Mouse (Mus musculus) intestine, postnatal 0 days (tissue): ENCODE data around the gene Olfr1241. TPM values are rescaled to one million over a fixed set of nuclear protein-coding genes. Genes with fewer than 3 reads are reported as not detected.

Experiments used
- ATAC-seq: fragments of 200-750 bp; cut with Nextera tagmentation; 2 replicates; pipeline ENCODE4 v1.8.0; 2017; ENCODE audit warnings: mild to moderate bottlenecking, moderate TSS enrichment, moderate library complexity
- H3K27ac ChIP-seq: fragments of 300-500 bp; sonication (generic); 2 replicates; pipeline ENCODE4 v1.5.1; 2014; ENCODE audit warnings: mild to moderate bottlenecking, low read depth, low read length, moderate library complexity
- H3K27me3 ChIP-seq: fragments of 300-500 bp; sonication (generic); replicated peaks from 2 replicates; pipeline ENCODE4 v1.6.1; 2014; ENCODE audit warnings: low read length, mixed read lengths; ENCODE audit not compliant: control insufficient read depth, insufficient read depth
- H3K36me3 ChIP-seq: fragments of 300-500 bp; sonication (generic); 2 replicates; pipeline ENCODE4 v1.6.1; 2014; ENCODE audit warnings: mild to moderate bottlenecking, moderate library complexity; ENCODE audit not compliant: control insufficient read depth, insufficient read depth
- H3K4me1 ChIP-seq: fragments of 300-500 bp; sonication (generic); replicated peaks from 2 replicates; pipeline ENCODE4 v1.6.1; 2014; ENCODE audit warnings: antibody characterized with exemption, low read length, mixed read lengths; ENCODE audit not compliant: control insufficient read depth, insufficient read depth
- H3K4me2 ChIP-seq: fragments of 300-500 bp; sonication (generic); replicated peaks from 2 replicates; pipeline ENCODE4 v1.6.1; 2014; ENCODE audit warnings: low read depth, mild to moderate bottlenecking, moderate library complexity
- H3K4me3 ChIP-seq: fragments of 300-500 bp; sonication (generic); 2 replicates; pipeline ENCODE4 v1.5.1; 2014; ENCODE audit warnings: low read depth, low read length
- H3K9ac ChIP-seq: fragments of 300-500 bp; sonication (generic); 2 replicates; pipeline ENCODE4 v1.6.1; 2014; ENCODE audit warnings: mild to moderate bottlenecking, low read depth, low read length
- H3K9me3 ChIP-seq: fragments of 300-500 bp; sonication (generic); 2 replicates; pipeline ENCODE4 v1.6.1; 2016; ENCODE audit warnings: mixed run types; ENCODE audit not compliant: control insufficient read depth
- CTCF ChIP-seq: sonication (generic); IDR thresholded peaks from 2 replicates; pipeline ENCODE4 v1.5.1; 2016; ENCODE audit warnings: low read depth, mild to moderate bottlenecking, control low read depth, antibody characterized with exemption, moderate library complexity
- WGBS: fragments of 180-500 bp; shearing (Covaris S2); extraction: QIAGEN DNeasy Blood & Tissue Kit; methylation state at CpG from one replicate; pipeline ENCODE4 v1.1.7; 2014; 5-methylcytosine and 5-hydroxymethylcytosine counted together
- polyA plus RNA-seq: library from polyadenylated mRNA; unstranded; fragments of >200 nt; fragmentation: Nextera tagmentation; extraction: Ambion mirVana; gene quantifications from 2 replicates; pipeline ENCODE4 v1.2.1, GENCODE M21; 2015

The Olfr1241 gene
- not detected in 2 replicates for polyA plus RNA-seq

GRCm38 (mm10) chr2:89487026-89487425 lies at the start of gene Olfr1241:
TSS of gene Olfr1241 (minus strand) at chr2:89487126.
- no peaks in the 10 kb centered on the region for H3K36me3 ChIP-seq

GRCm38 (mm10) chr2:89531387-89531786 lies 44.5 kb upstream of the Olfr1241 start, which contains the start of gene Olfr1243:
TSS of gene Olfr1243 (minus strand) at chr2:89531487.
- Histone ChIP-seq H3K36me3 (no peaks in the 10 kb centered on the region), H3K9ac (no peak within 1 kb of the TSS), H3K9me3 (no peaks in the 10 kb centered on the region), H3K27ac (no peak within 1 kb of the TSS), H3K4me3 (no peak within 1 kb of the TSS), H3K4me1 (no peaks in the 10 kb centered on the region), H3K4me2 (no peak within 1 kb of the TSS), H3K27me3 (no peaks in the 10 kb centered on the region)
- 85% methylated on average over 1 of the region's 1 CpGs for WGBS
- no peak for ATAC-seq
- no peak for TF ChIP-seq CTCF

More at GRCm38 (mm10) chr2:89487026-89487425, at the start of gene Olfr1241:
- no peak for TF ChIP-seq CTCF
- Histone ChIP-seq H3K4me1 (no peaks in the 10 kb centered on the region), H3K27ac (no peak within 1 kb of the TSS), H3K9ac (no peak within 1 kb of the TSS), H3K9me3 (no peaks in the 10 kb centered on the region), H3K4me2 (no peak within 1 kb of the TSS), H3K4me3 (no peak within 1 kb of the TSS), H3K27me3 (no peaks in the 10 kb centered on the region)
- ATAC-seq, result no peak

- ATAC-seq, result no peak
- Histone ChIP-seq H3K4me3 (no peak within 1 kb of the TSS), H3K4me1 (no peaks in the 10 kb centered on the region), H3K9ac (no peak within 1 kb of the TSS), H3K9me3 (no peaks in the 10 kb centered on the region), H3K36me3 (no peaks in the 10 kb centered on the region), H3K27ac (no peak within 1 kb of the TSS), H3K4me2 (no peak within 1 kb of the TSS), H3K27me3 (no peaks in the 10 kb centered on the region)
- TF ChIP-seq CTCF, result no peak
- WGBS, result 80% methylated on average over 1 of the region's 1 CpGs
Observed at GRCm38 (mm10) chr2:89498235-89498634, 11.3 kb upstream of the Olfr1241 start, which contains the start of gene Olfr1242. TSS of gene Olfr1242 (minus strand) at chr2:89498335.

GRCm38 (mm10) chr2:89442900-89443299 lies 44.0 kb downstream of the Olfr1241 start, which contains the start of gene Olfr1240:
TSS of gene Olfr1240 (minus strand) at chr2:89443000.
- H3K27ac ChIP-seq, result no peak within 1 kb of the TSS
- 88% methylated on average over 3 of the region's 3 CpGs for WGBS
- no peak for ATAC-seq
- no peak within 1 kb of the TSS for H3K4me2 ChIP-seq
- TF ChIP-seq CTCF, result no peak
- no peak within 1 kb of the TSS for H3K4me3 ChIP-seq
- H3K4me1 ChIP-seq, result no peaks in the 10 kb centered on the region
- H3K9me3 ChIP-seq, result no peaks in the 10 kb centered on the region
- no peak within 1 kb of the TSS for H3K9ac ChIP-seq
- no peaks in the 10 kb centered on the region for H3K27me3 ChIP-seq
- H3K36me3 ChIP-seq, result no peaks in the 10 kb centered on the region

Other genes starting within 250 kb of the Olfr1241 start
- gene Olfr1228, start 233.1 kb downstream of the Olfr1241 start, polyA plus RNA-seq, result not detected in 2 replicates
- not detected in 2 replicates for gene Olfr1229, start 199.1 kb downstream of the Olfr1241 start, polyA plus RNA-seq
- gene Olfr1230, start 189.9 kb downstream of the Olfr1241 start, polyA plus RNA-seq, result not detected in 2 replicates
- gene Olfr1231, start 180.1 kb downstream of the Olfr1241 start, polyA plus RNA-seq, result not detected in 2 replicates
- gene Olfr1232, start 157.5 kb downstream of the Olfr1241 start, polyA plus RNA-seq, result not detected in 2 replicates
- not detected in 2 replicates for gene Olfr1233, start 144.7 kb downstream of the Olfr1241 start, polyA plus RNA-seq
- not detected in 2 replicates for gene Olfr1234, start 122.3 kb downstream of the Olfr1241 start, polyA plus RNA-seq
- not detected in 2 replicates for gene Olfr1238, start 77.5 kb downstream of the Olfr1241 start, polyA plus RNA-seq
- not detected in 2 replicates for gene Olfr1239, start 66.7 kb downstream of the Olfr1241 start, polyA plus RNA-seq
- not detected in 2 replicates for gene Olfr1240, start 44.1 kb downstream of the Olfr1241 start, polyA plus RNA-seq
- gene Olfr1242, start 11.2 kb upstream of the Olfr1241 start, polyA plus RNA-seq, result not detected in 2 replicates
- gene Olfr1243, start 44.4 kb upstream of the Olfr1241 start, polyA plus RNA-seq, result not detected in 2 replicates
- not detected in 2 replicates for gene Olfr1245, start 91.3 kb upstream of the Olfr1241 start, polyA plus RNA-seq
- gene Olfr1246, start 106.0 kb upstream of the Olfr1241 start, polyA plus RNA-seq, result not detected in 2 replicates
- not detected in 2 replicates for gene Olfr1247, start 127.0 kb upstream of the Olfr1241 start, polyA plus RNA-seq
- gene Olfr1248, start 131.1 kb upstream of the Olfr1241 start, polyA plus RNA-seq, result not detected in 2 replicates
- not detected in 2 replicates for gene Olfr1249, start 147.9 kb upstream of the Olfr1241 start, polyA plus RNA-seq
- gene Olfr1250, start 174.3 kb upstream of the Olfr1241 start, polyA plus RNA-seq, result not detected in 2 replicates
- not detected in 2 replicates for gene Olfr1251, start 184.8 kb upstream of the Olfr1241 start, polyA plus RNA-seq
- not detected in 2 replicates for gene Olfr1252, start 237.9 kb upstream of the Olfr1241 start, polyA plus RNA-seq